Comparison of ENCODE assay signal across 21 mouse cellular contexts in the genomic region with DNA sequence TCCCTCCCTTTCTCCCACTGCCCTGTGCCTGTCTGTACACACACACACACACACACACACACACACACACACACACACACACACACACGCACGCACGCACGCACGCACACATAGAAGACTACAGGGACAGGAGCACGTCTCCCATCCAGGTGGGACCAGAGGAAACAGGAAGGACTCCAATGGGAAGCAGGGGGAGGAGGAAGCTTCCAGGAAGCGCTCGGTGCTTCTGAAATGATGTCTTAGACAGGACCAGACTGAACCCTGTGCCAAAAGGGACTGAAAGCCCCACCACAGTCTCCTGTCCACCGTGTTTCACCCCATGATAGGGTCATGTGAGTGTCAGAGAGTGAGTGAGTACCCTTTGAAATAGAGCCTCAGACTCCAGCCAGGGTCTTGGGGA. TPM values are rescaled to one million over a fixed set of nuclear protein-coding genes. Genes with fewer than 3 reads are reported as not detected.
"Had no signal": no experiment of that assay in that cellular context is flagged by ENCODE, and none has a peak within 500 bp of the region (broad histone marks: within the 10 kb centered on the region; RNA-seq: fewer than 3 reads in every experiment).

No protein-coding gene starts in this region.

- H3K4me2 ChIP-seq: lung, embryonic 14.5 days; midbrain, embryonic 12.5 days; midbrain, embryonic 15.5 days; neural tube, embryonic 12.5 days; stomach, embryonic 15.5 days had no signal

- H3K9ac ChIP-seq: lung, embryonic 14.5 days; midbrain, embryonic 12.5 days; midbrain, embryonic 15.5 days; neural tube, embryonic 12.5 days; stomach, embryonic 15.5 days had no signal

- H3K4me3 ChIP-seq: megakaryocyte, embryonic 14.5 days; midbrain, embryonic 12.5 days; midbrain, embryonic 15.5 days; neural tube, embryonic 12.5 days; stomach, embryonic 15.5 days had no signal

- H3K4me1 ChIP-seq: midbrain, embryonic 15.5 days had no signal

- DNase-seq: lung, adult 18-20 months; lung, embryonic 14.5 days; lung, postnatal 10 days; lung, postnatal 4 days; right cerebral cortex, postnatal 14 days; thymus, adult 2 months; thymus, postnatal 25 days; thymus, postnatal 4 days had no signal

- H3K9me3 ChIP-seq: megakaryocyte, embryonic 14.5 days; midbrain, embryonic 12.5 days; midbrain, embryonic 15.5 days; neural tube, embryonic 12.5 days; stomach, embryonic 15.5 days had no signal

- H3K36me3 ChIP-seq: midbrain, embryonic 12.5 days; midbrain, embryonic 15.5 days; neural tube, embryonic 12.5 days; stomach, embryonic 15.5 days had no signal

- ATAC-seq: midbrain, embryonic 15.5 days had no signal

- H3K27me3 ChIP-seq: midbrain, embryonic 15.5 days; neural tube, embryonic 12.5 days; stomach, embryonic 15.5 days had no signal

- H3K27ac ChIP-seq: midbrain, embryonic 12.5 days; midbrain, embryonic 15.5 days; neural tube, embryonic 12.5 days; stomach, embryonic 15.5 days; stomach, postnatal 0 days had no signal

RNA-seq across cellular contexts. Expression of a gene that starts 2.3 kb away (rescaled TPM):
- total RNA-seq: midbrain, postnatal 0 days; monocyte, adult 5-6 weeks; neutrophil, adult 5-6 weeks had no signal
- polyA plus RNA-seq: lung, embryonic 14.5 days; lung, embryonic 16.5 days; midbrain, embryonic 12.5 days; midbrain, embryonic 15.5 days; midbrain, postnatal 0 days; neural tube, embryonic 12.5 days; neural tube, embryonic 14.5 days; testis, adult 2 months; urinary bladder, adult 2 months had no signal
